Mouse (Mus musculus): ENCODE results near the gene 0610010K14Rik. TPM values are rescaled to one million over a fixed set of nuclear protein-coding genes. Genes with fewer than 3 reads are reported as not detected.

The 0610010K14Rik gene
- polyA plus RNA-seq, 1 experiment: 91.7 TPM

- Histone ChIP-seq H3K79me3 (ENCODE audit: low read depth) (peaks cover 20% of the 10 kb centered on the region), H3K27me3 (ENCODE audit: control insufficient read depth, insufficient read depth, insufficient read length) (no peaks in the 10 kb centered on the region)
Observed at GRCm38 (mm10) chr11:70218039-70218438, 19.7 kb downstream of the 0610010K14Rik start.

GRCm38 (mm10) chr11:70216103-70216502 is 21.6 kb downstream of the 0610010K14Rik start:
- H3K27me3 ChIP-seq (ENCODE audit: control insufficient read depth, insufficient read depth, insufficient read length): no peaks in the 10 kb centered on the region
- peak overlapping the region; percentile 75 for H3ac ChIP-seq (ENCODE audit: control insufficient read depth, insufficient read length, low read depth)
- peaks cover 20% of the 10 kb centered on the region for H3K79me3 ChIP-seq (ENCODE audit: low read depth)
- peaks cover 30% of the 10 kb centered on the region for H3K36me3 ChIP-seq (ENCODE audit: control insufficient read depth, insufficient read depth)
- TF ChIP-seq MYOG (IDR thresholded peaks at IDR 0.05; ENCODE audit: control insufficient read depth, extremely low read depth, insufficient read length) (no peak), CEBPB (IDR thresholded peaks at IDR 0.05; ENCODE audit: low read depth) (no peak), MAX (IDR thresholded peaks at IDR 0.05) (no peak), USF1 (IDR thresholded peaks at IDR 0.05; ENCODE audit: low read depth) (no peak), MYOD1 (IDR thresholded peaks at IDR 0.05; ENCODE audit: control insufficient read depth, insufficient read length, low read depth) (no peak), CTCF (IDR thresholded peaks at IDR 0.05; ENCODE audit: control insufficient read depth, insufficient read depth, insufficient read length) (no peak), FOSL1 (IDR thresholded peaks at IDR 0.05; ENCODE audit: insufficient read depth, low read length, poor library complexity, severe bottlenecking) (no peak)
- peaks cover 74% of the 10 kb centered on the region for H3K79me2 ChIP-seq (ENCODE audit: control insufficient read depth, insufficient read depth)
- H3K4me3 ChIP-seq (ENCODE audit: insufficient read depth, poor library complexity, severe bottlenecking): peak overlapping the region; percentile 59

More at GRCm38 (mm10) chr11:70218039-70218438, 19.7 kb downstream of the 0610010K14Rik start:
- no peak overlapping the region for H3K4me3 ChIP-seq (ENCODE audit: insufficient read depth, poor library complexity, severe bottlenecking)
- H3K79me2 ChIP-seq (ENCODE audit: control insufficient read depth, insufficient read depth): peaks cover 90% of the 10 kb centered on the region
- no peak overlapping the region for H3ac ChIP-seq (ENCODE audit: control insufficient read depth, insufficient read length, low read depth)
- TF ChIP-seq CTCF (IDR thresholded peaks at IDR 0.05; ENCODE audit: control insufficient read depth, insufficient read depth, insufficient read length): no peak
- TF ChIP-seq MAX (IDR thresholded peaks at IDR 0.05): no peak
- TF ChIP-seq FOSL1 (IDR thresholded peaks at IDR 0.05; ENCODE audit: insufficient read depth, low read length, poor library complexity, severe bottlenecking): no peak
- no peak for TF ChIP-seq CEBPB (IDR thresholded peaks at IDR 0.05; ENCODE audit: low read depth)
- no peak for TF ChIP-seq USF1 (IDR thresholded peaks at IDR 0.05; ENCODE audit: low read depth)
- no peak for TF ChIP-seq MYOD1 (IDR thresholded peaks at IDR 0.05; ENCODE audit: control insufficient read depth, insufficient read length, low read depth)
- no peak for TF ChIP-seq MYOG (IDR thresholded peaks at IDR 0.05; ENCODE audit: control insufficient read depth, extremely low read depth, insufficient read length)
- H3K36me3 ChIP-seq (ENCODE audit: control insufficient read depth, insufficient read depth): peaks cover 30% of the 10 kb centered on the region

GRCm38 (mm10) chr11:70215301-70215700 is 22.4 kb downstream of the 0610010K14Rik start:
- TF ChIP-seq MAX (IDR thresholded peaks at IDR 0.05) (peak; percentile 30), CEBPB (IDR thresholded peaks at IDR 0.05; ENCODE audit: low read depth) (no peak)
- no peaks in the 10 kb centered on the region for H3K27me3 ChIP-seq (ENCODE audit: control insufficient read depth, insufficient read depth, insufficient read length)

GRCm38 (mm10) chr11:70214856-70215209 is 22.9 kb downstream of the 0610010K14Rik start:
- peaks cover 30% of the 10 kb centered on the region for H3K36me3 ChIP-seq (ENCODE audit: control insufficient read depth, insufficient read depth)
- peaks cover 20% of the 10 kb centered on the region for H3K79me3 ChIP-seq (ENCODE audit: low read depth)
- H3ac ChIP-seq (ENCODE audit: control insufficient read depth, insufficient read length, low read depth): peak overlapping the region; percentile 75
- H3K79me2 ChIP-seq (ENCODE audit: control insufficient read depth, insufficient read depth): peaks cover 67% of the 10 kb centered on the region
- H3K4me3 ChIP-seq (ENCODE audit: insufficient read depth, poor library complexity, severe bottlenecking): peak overlapping the region; percentile 59
- no peaks in the 10 kb centered on the region for H3K27me3 ChIP-seq (ENCODE audit: control insufficient read depth, insufficient read depth, insufficient read length)
- TF ChIP-seq MAX (IDR thresholded peaks at IDR 0.05) (no peak), CEBPB (IDR thresholded peaks at IDR 0.05; ENCODE audit: low read depth) (no peak), FOSL1 (IDR thresholded peaks at IDR 0.05; ENCODE audit: insufficient read depth, low read length, poor library complexity, severe bottlenecking) (no peak), USF1 (IDR thresholded peaks at IDR 0.05; ENCODE audit: low read depth) (no peak), CTCF (IDR thresholded peaks at IDR 0.05; ENCODE audit: control insufficient read depth, insufficient read depth, insufficient read length) (no peak), MYOG (IDR thresholded peaks at IDR 0.05; ENCODE audit: control insufficient read depth, extremely low read depth, insufficient read length) (no peak), MYOD1 (IDR thresholded peaks at IDR 0.05; ENCODE audit: control insufficient read depth, insufficient read length, low read depth) (no peak)

More at GRCm38 (mm10) chr11:70215301-70215700, 22.4 kb downstream of the 0610010K14Rik start:
- Histone ChIP-seq H3K36me3 (ENCODE audit: control insufficient read depth, insufficient read depth) (peaks cover 30% of the 10 kb centered on the region), H3ac (ENCODE audit: control insufficient read depth, insufficient read length, low read depth) (peak overlapping the region; percentile 75), H3K79me2 (ENCODE audit: control insufficient read depth, insufficient read depth) (peaks cover 71% of the 10 kb centered on the region), H3K79me3 (ENCODE audit: low read depth) (peaks cover 20% of the 10 kb centered on the region), H3K4me3 (ENCODE audit: insufficient read depth, poor library complexity, severe bottlenecking) (peak overlapping the region; percentile 59)

- Histone ChIP-seq H3K79me3 (ENCODE audit: low read depth) (peaks cover 20% of the 10 kb centered on the region), H3K4me3 (ENCODE audit: insufficient read depth, poor library complexity, severe bottlenecking) (peak overlapping the region; percentile 59), H3ac (ENCODE audit: control insufficient read depth, insufficient read length, low read depth) (peak overlapping the region; percentile 84), H3K27me3 (ENCODE audit: control insufficient read depth, insufficient read depth, insufficient read length) (no peaks in the 10 kb centered on the region), H3K36me3 (ENCODE audit: control insufficient read depth, insufficient read depth) (peaks cover 30% of the 10 kb centered on the region), H3K79me2 (ENCODE audit: control insufficient read depth, insufficient read depth) (peaks cover 61% of the 10 kb centered on the region)
- TF ChIP-seq USF1 (IDR thresholded peaks at IDR 0.05; ENCODE audit: low read depth) (no peak), MYOD1 (IDR thresholded peaks at IDR 0.05; ENCODE audit: control insufficient read depth, insufficient read length, low read depth) (no peak), MYOG (IDR thresholded peaks at IDR 0.05; ENCODE audit: control insufficient read depth, extremely low read depth, insufficient read length) (no peak), FOSL1 (IDR thresholded peaks at IDR 0.05; ENCODE audit: insufficient read depth, low read length, poor library complexity, severe bottlenecking) (no peak), CTCF (IDR thresholded peaks at IDR 0.05; ENCODE audit: control insufficient read depth, insufficient read depth, insufficient read length) (no peak), MAX (IDR thresholded peaks at IDR 0.05) (peak; percentile 33), CEBPB (IDR thresholded peaks at IDR 0.05; ENCODE audit: low read depth) (no peak)
Observed at GRCm38 (mm10) chr11:70214191-70214855, 23.4 kb downstream of the 0610010K14Rik start.

Measured in C2C12 (cell line).